In genomic region chr9:99437031-99437764, GRCm38 (mm10) we compare ENCODE assay signal across 8 mouse cellular contexts. TPM values are rescaled to one million over a fixed set of nuclear protein-coding genes. Genes with fewer than 3 reads are reported as not detected.
DNase-seq lines count a peak whose midpoint lies in the region; ATAC-seq and TF ChIP-seq lines count a peak whose summit lies in the region.

Mras (minus strand) TSS chr9:99437381.

- H3K36me3 ChIP-seq in lung, embryonic 16.5 days (ENCODE audit: control insufficient read depth, insufficient read depth, low read length) = no peaks in the 10 kb centered on the region
- H3K36me3 ChIP-seq in heart, embryonic 13.5 days = no peaks in the 10 kb centered on the region
- no peaks in the 10 kb centered on the region for H3K36me3 ChIP-seq in limb, embryonic 11.5 days (ENCODE audit: control insufficient read depth, insufficient read depth, low read length)
- H3K36me3 ChIP-seq in small intestine, adult 2 months (ENCODE audit: control insufficient read depth, insufficient read depth, low read length) = no peaks in the 10 kb centered on the region

- H3K27ac ChIP-seq in lung, embryonic 16.5 days (ENCODE audit: low read length) = peak within 1 kb of the TSS; percentile 48
- no peak within 1 kb of the TSS for H3K27ac ChIP-seq in bone marrow macrophage, adult 2 months (ENCODE audit: insufficient read depth, low read depth, low read length)
- peak within 1 kb of the TSS; percentile 51 for H3K27ac ChIP-seq in heart, embryonic 13.5 days (replicated peaks)
- H3K27ac ChIP-seq in limb, embryonic 11.5 days (replicated peaks; ENCODE audit: low read depth, low read length) = no peak within 1 kb of the TSS
- H3K27ac ChIP-seq in small intestine, adult 2 months (ENCODE audit: insufficient read depth, low read depth, low read length) = peak within 1 kb of the TSS; percentile 19; the same call in 1 of the 2 replicates

- peak within 1 kb of the TSS; percentile 64 for H3K4me3 ChIP-seq in lung, embryonic 16.5 days (ENCODE audit: low read length)
- H3K4me3 ChIP-seq in bone marrow macrophage, adult 2 months (ENCODE audit: insufficient read depth, low read length) = peak within 1 kb of the TSS; percentile 80
- peak within 1 kb of the TSS; percentile 82 for H3K4me3 ChIP-seq in heart, embryonic 13.5 days
- peak within 1 kb of the TSS; percentile 53 for H3K4me3 ChIP-seq in limb, embryonic 11.5 days (ENCODE audit: low read depth, low read length)
- H3K4me3 ChIP-seq in small intestine, adult 2 months (ENCODE audit: low read depth, low read length) = peak within 1 kb of the TSS; percentile 75

- H3K4me2 ChIP-seq in lung, embryonic 16.5 days (ENCODE audit: low read depth, low read length) = peak within 1 kb of the TSS; percentile 94
- peak within 1 kb of the TSS; percentile 87 for H3K4me2 ChIP-seq in heart, embryonic 13.5 days
- H3K4me2 ChIP-seq in limb, embryonic 11.5 days (ENCODE audit: low read depth, severe bottlenecking) = peak within 1 kb of the TSS; percentile 85

- TF ChIP-seq POLR2A in bone marrow macrophage, adult 2 months (IDR thresholded peaks at IDR 0.05; ENCODE audit: borderline replicate concordance, low read depth, low read length) = no peak
- no peak for TF ChIP-seq POLR2A in small intestine, adult 2 months (IDR thresholded peaks at IDR 0.05; ENCODE audit: low read depth, low read length)

- peaks cover 13% of the 10 kb centered on the region; the same call in 1 of the 2 replicates for H3K4me1 ChIP-seq in lung, embryonic 16.5 days (replicated peaks; ENCODE audit: control insufficient read depth, insufficient read depth, low read length)
- H3K4me1 ChIP-seq in bone marrow macrophage, adult 2 months (ENCODE audit: control insufficient read depth, insufficient read depth, low read length) = no peaks in the 10 kb centered on the region
- H3K4me1 ChIP-seq in heart, embryonic 13.5 days = peaks cover 26% of the 10 kb centered on the region
- peaks cover 9% of the 10 kb centered on the region; the same call in 1 of the 2 replicates for H3K4me1 ChIP-seq in limb, embryonic 11.5 days (ENCODE audit: control insufficient read depth, insufficient read depth, low read length)
- H3K4me1 ChIP-seq in small intestine, adult 2 months (ENCODE audit: control insufficient read depth, insufficient read depth, insufficient read length, low read length) = no peaks in the 10 kb centered on the region; the same call in 1 of the 2 replicates

- peaks cover 6% of the 10 kb centered on the region; the same call in 1 of the 2 replicates for H3K27me3 ChIP-seq in lung, embryonic 16.5 days (ENCODE audit: control insufficient read depth, insufficient read depth, low read depth, low read length)
- peaks cover 24% of the 10 kb centered on the region for H3K27me3 ChIP-seq in heart, embryonic 13.5 days (replicated peaks)
- peaks cover 11% of the 10 kb centered on the region for H3K27me3 ChIP-seq in limb, embryonic 11.5 days (ENCODE audit: control insufficient read depth, insufficient read depth, low read length)
- no peaks in the 10 kb centered on the region for H3K27me3 ChIP-seq in small intestine, adult 2 months (ENCODE audit: control insufficient read depth, insufficient read depth, low read length)

- no peak for DNase-seq in lung, postnatal 36 days
- DNase-seq in limb, embryonic 11.5 days (ENCODE audit: low spot score) = no peak
- DNase-seq in spleen, postnatal 36 days (ENCODE audit: low spot score in 2 of 2) = no peak

- no peak for TF ChIP-seq CTCF in bone marrow macrophage, adult 2 months (IDR thresholded peaks at IDR 0.05; ENCODE audit: low read depth, low read length)
- TF ChIP-seq CTCF in small intestine, adult 2 months (IDR thresholded peaks at IDR 0.05; ENCODE audit: extremely low read depth, insufficient read length, insufficient replicate concordance, low read depth, low read length) = no peak

- peak within 1 kb of the TSS; percentile 76 for H3K9ac ChIP-seq in lung, embryonic 16.5 days (ENCODE audit: low read length)
- peak within 1 kb of the TSS; percentile 93 for H3K9ac ChIP-seq in heart, embryonic 13.5 days
- H3K9ac ChIP-seq in limb, embryonic 11.5 days (ENCODE audit: low read length) = peak within 1 kb of the TSS; percentile 75

- ATAC-seq in lung, embryonic 16.5 days (ENCODE audit: low read depth) = no peak
- no peak for ATAC-seq in heart, embryonic 13.5 days (ENCODE audit: extremely low read depth, insufficient number of reproducible peaks, low FRiP score, low TSS enrichment)
- ATAC-seq in limb, embryonic 11.5 days (ENCODE audit: insufficient number of reproducible peaks, low FRiP score, low TSS enrichment, low read depth) = no peak
- no peak for ATAC-seq in inflammation-experienced regulatory T-cells, adult 6 months

- no peaks in the 10 kb centered on the region for H3K9me3 ChIP-seq in lung, embryonic 16.5 days (ENCODE audit: control insufficient read depth, low read length)
- no peaks in the 10 kb centered on the region for H3K9me3 ChIP-seq in heart, embryonic 13.5 days
- H3K9me3 ChIP-seq in limb, embryonic 11.5 days (ENCODE audit: control insufficient read depth, low read length) = no peaks in the 10 kb centered on the region

- 9% methylated on average over 27 of the region's 27 CpGs for WGBS in lung, embryonic 16.5 days
- WGBS in heart, embryonic 13.5 days = 12% methylated on average over 27 of the region's 27 CpGs
- 18% methylated on average over 27 of the region's 27 CpGs for WGBS in limb, embryonic 11.5 days
- WGBS in small intestine, adult 2 months = 9% methylated on average over 27 of the region's 27 CpGs

RNA-seq across cellular contexts. Expression of gene Mras, which starts in this region (rescaled TPM):
- 12.3 and 15.2 TPM in 2 replicates for polyA plus RNA-seq in lung, embryonic 16.5 days (2015; fragmentation: Nextera tagmentation; extraction: Ambion mirVana)
- polyA plus RNA-seq in bone marrow macrophage, adult 2 months (2012; ENCODE audit: insufficient read depth, insufficient read length, missing spikeins) = 3.9 and 4.9 TPM in 2 replicates
- polyA plus RNA-seq in heart, embryonic 13.5 days (2015; fragmentation: Nextera tagmentation; extraction: Ambion mirVana) = 9.3 and 10.8 TPM in 2 replicates
- 14.1 and 16.4 TPM in 2 replicates for polyA plus RNA-seq in limb, embryonic 11.5 days (2014; fragmentation: Nextera tagmentation; extraction: Ambion mirVana)
- polyA plus RNA-seq in small intestine, adult 2 months (2012; rRNA removed) = 2.6 TPM in 2 replicates
- under 1 TPM in 1 of 3 experiments, not detected in 2; 0.32 TPM for polyA plus RNA-seq in inflammation-experienced regulatory T-cells, adult 6 months (2017; shearing (Covaris generic))

Comparison
In these comparisons a context has a peak if more than half of its experiments do, and no peak if none do; other contexts are left out.
1. H3K27ac ChIP-seq: peak in lung, embryonic 16.5 days (single experiment), heart, embryonic 13.5 days (single experiment) and small intestine, adult 2 months (single experiment); none in bone marrow macrophage, adult 2 months (single experiment) and limb, embryonic 11.5 days (single experiment).
2. Peak in every context shown above with its lines, with median percentiles within 50 percentile points of each other: H3K4me2 ChIP-seq, H3K4me3 ChIP-seq and H3K9ac ChIP-seq.